Mouse (Mus musculus) thymus, adult 2 months (tissue): ENCODE results near the gene Prkca. TPM values are rescaled to one million over a fixed set of nuclear protein-coding genes. Genes with fewer than 3 reads are reported as not detected.

ENCODE experiments used
- DNase-seq: peaks from one replicate; pipeline ENCODE4 v3.0.0; 2021
- H3K27ac ChIP-seq: fragments of 200-500 bp; 2 replicates; pipeline ENCODE4 v1.5.1; 2012; ENCODE audit warnings: low read length, control low read depth; ENCODE audit not compliant: control insufficient read depth, insufficient read depth
- H3K27me3 ChIP-seq: fragments of 200-500 bp; 2 replicates; pipeline ENCODE4 v1.6.1; 2012; ENCODE audit warnings: mild to moderate bottlenecking, low read length, moderate library complexity, mixed read lengths; ENCODE audit not compliant: control insufficient read depth, insufficient read depth
- H3K36me3 ChIP-seq: fragments of 200-500 bp; 2 replicates; pipeline ENCODE4 v1.6.1; 2012; ENCODE audit warnings: mild to moderate bottlenecking, low read length, moderate library complexity; ENCODE audit not compliant: control insufficient read depth, insufficient read depth
- H3K4me1 ChIP-seq: fragments of 200-500 bp; replicated peaks from 2 replicates; pipeline ENCODE4 v1.6.1; 2012; ENCODE audit warnings: low read length; ENCODE audit not compliant: control insufficient read depth, insufficient read depth
- H3K4me3 ChIP-seq: fragments of 200-500 bp; 2 replicates; pipeline ENCODE4 v1.5.1; 2012; ENCODE audit warnings: mild to moderate bottlenecking, low read length, control low read depth, moderate library complexity; ENCODE audit not compliant: control insufficient read depth, insufficient read depth
- CTCF ChIP-seq: fragments of 200-500 bp; IDR thresholded peaks from 2 replicates; pipeline ENCODE4 v1.5.1; 2012; ENCODE audit warnings: mild to moderate bottlenecking, control low read depth, low read length, moderate library complexity, borderline replicate concordance; ENCODE audit not compliant: control insufficient read depth, poor library complexity, insufficient read depth; ENCODE audit errors: extremely low read depth
- POLR2A ChIP-seq: fragments of 200-500 bp; IDR thresholded peaks from 2 replicates; pipeline ENCODE4 v1.6.1; 2012; ENCODE audit warnings: mild to moderate bottlenecking, low read length, control low read depth, moderate library complexity; ENCODE audit not compliant: control insufficient read depth, poor library complexity, insufficient read depth; ENCODE audit errors: extremely low read depth
- WGBS: fragments of 180-500 bp; shearing (Covaris S2); methylation state at CpG from one replicate; pipeline ENCODE4 v1.1.7; 2018; 5-methylcytosine and 5-hydroxymethylcytosine counted together
- polyA plus RNA-seq: library from polyadenylated mRNA; depleted of rRNA; stranded (reverse); fragments of >200 nt; gene quantifications from 2 replicates; pipeline ENCODE4 v1.2.3, GENCODE M21; 2012

Prkca gene
- polyA plus RNA-seq, 1 experiment = 11.0 TPM

DNA sequence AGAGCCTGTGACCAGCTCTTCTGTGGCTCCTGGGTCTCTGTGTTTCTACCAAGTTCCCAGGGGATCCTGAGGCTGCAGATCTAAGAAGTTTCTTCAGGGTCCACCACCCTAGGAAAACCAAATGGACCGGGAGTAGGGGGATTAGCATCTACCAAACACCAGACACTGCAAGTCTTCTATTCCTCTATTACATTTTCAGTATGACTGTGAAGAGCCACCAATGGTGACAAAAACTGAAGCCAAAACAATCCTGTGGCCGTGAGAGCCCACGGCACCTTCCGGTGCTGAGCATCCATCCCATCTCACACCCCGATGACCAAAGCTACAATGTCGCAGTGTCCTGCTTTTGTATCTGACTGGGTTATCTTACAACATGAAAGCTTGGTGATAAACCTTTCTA, 172.5 kb downstream of the Prkca start:
- no peaks in the 10 kb centered on the region for H3K27me3 ChIP-seq
- WGBS = 97% methylated on average over 6 of the region's 6 CpGs
- TF ChIP-seq POLR2A = no peak
- TF ChIP-seq CTCF = no peak
- H3K4me3 ChIP-seq = no peak overlapping the region
- no peak for DNase-seq
- H3K4me1 ChIP-seq = no peaks in the 10 kb centered on the region
- no peaks in the 10 kb centered on the region for H3K36me3 ChIP-seq
- H3K27ac ChIP-seq = no peak overlapping the region

- Histone ChIP-seq H3K27me3 (no peaks in the 10 kb centered on the region), H3K4me1 (no peaks in the 10 kb centered on the region), H3K27ac (no peak overlapping the region), H3K4me3 (no peak overlapping the region), H3K36me3 (no peaks in the 10 kb centered on the region)
- WGBS = 99% methylated on average over 3 of the region's 3 CpGs
- TF ChIP-seq POLR2A = no peak
- no peak for TF ChIP-seq CTCF
- no peak for DNase-seq
These were observed 173.6 kb downstream of the Prkca start for GRCm38 (mm10) chr11:108170107-108170506.

- Histone ChIP-seq H3K27ac (no peak overlapping the region), H3K27me3 (no peaks in the 10 kb centered on the region), H3K4me3 (no peak overlapping the region), H3K36me3 (no peaks in the 10 kb centered on the region), H3K4me1 (no peaks in the 10 kb centered on the region)
- no peak for TF ChIP-seq POLR2A
- no peak for TF ChIP-seq CTCF
- 87% methylated on average over 9 of the region's 9 CpGs for WGBS
- DNase-seq = no peak
These were observed 178.0 kb downstream of the Prkca start for GRCm38 (mm10) chr11:108165725-108166124.

DNA sequence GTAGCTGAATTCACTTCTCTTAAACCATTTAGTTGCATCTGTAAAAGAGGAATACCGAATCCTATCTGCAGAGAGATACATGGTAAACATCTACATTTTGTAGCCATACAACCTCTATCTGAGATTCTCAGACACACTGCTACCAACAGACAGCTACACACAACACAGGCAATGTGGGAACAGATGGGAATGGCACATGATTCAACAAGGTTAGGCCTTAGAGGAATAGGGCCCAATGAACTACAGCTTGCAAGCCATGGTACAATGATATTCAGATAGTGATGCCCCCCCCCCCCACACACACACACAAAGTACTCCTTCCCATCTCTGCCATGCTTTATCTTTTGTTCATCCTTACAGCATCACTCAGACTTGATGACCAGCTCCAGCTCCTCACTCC, 181.1 kb downstream of the Prkca start:
- Histone ChIP-seq H3K36me3 (no peaks in the 10 kb centered on the region), H3K4me1 (no peaks in the 10 kb centered on the region), H3K4me3 (no peak overlapping the region)

GRCm38 (mm10) chr11:108162110-108162509, 181.6 kb downstream of the Prkca start:
- Histone ChIP-seq H3K36me3 (no peaks in the 10 kb centered on the region), H3K27ac (no peak overlapping the region), H3K4me1 (no peaks in the 10 kb centered on the region), H3K4me3 (no peak overlapping the region), H3K27me3 (no peaks in the 10 kb centered on the region)
- WGBS = 95% methylated on average over 4 of the region's 4 CpGs
- no peak for DNase-seq
- TF ChIP-seq CTCF = no peak
- no peak for TF ChIP-seq POLR2A

More for the DNA sequence above, 181.1 kb downstream of the Prkca start:
- DNase-seq = no peak
- Histone ChIP-seq H3K27me3 (no peaks in the 10 kb centered on the region), H3K27ac (no peak overlapping the region)
- 96% methylated on average over 1 of the region's 1 CpGs for WGBS
- no peak for TF ChIP-seq POLR2A
- no peak for TF ChIP-seq CTCF

DNA sequence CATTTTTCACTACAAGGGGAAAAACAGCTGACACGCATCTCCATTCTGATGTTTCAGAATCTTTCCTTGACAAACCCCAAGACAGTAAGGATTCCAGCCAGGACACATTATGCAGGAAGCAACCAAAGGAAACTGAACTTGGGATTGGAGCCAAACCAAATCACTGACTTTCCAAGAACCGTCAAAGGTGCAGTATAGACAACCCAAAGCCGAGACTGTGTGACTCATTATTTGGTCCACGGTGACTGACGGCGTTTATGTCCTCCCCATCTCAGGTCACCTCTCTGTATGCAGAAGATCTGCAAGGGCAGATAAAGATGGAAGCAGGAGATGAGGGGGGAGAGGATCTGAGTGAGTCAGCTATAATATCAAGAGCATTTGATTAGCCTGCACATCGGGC, 183.7 kb downstream of the Prkca start:
- WGBS = 93% methylated on average over 7 of the region's 7 CpGs
- no peak overlapping the region for H3K4me3 ChIP-seq
- DNase-seq = no peak
- TF ChIP-seq CTCF (no peak), POLR2A (no peak)
- no peaks in the 10 kb centered on the region for H3K27me3 ChIP-seq
- H3K36me3 ChIP-seq = no peaks in the 10 kb centered on the region
- H3K27ac ChIP-seq = no peak overlapping the region
- no peaks in the 10 kb centered on the region for H3K4me1 ChIP-seq

- DNase-seq = no peak
- Histone ChIP-seq H3K4me3 (no peak overlapping the region), H3K4me1 (no peaks in the 10 kb centered on the region), H3K27me3 (no peaks in the 10 kb centered on the region), H3K27ac (no peak overlapping the region), H3K36me3 (no peaks in the 10 kb centered on the region)
- TF ChIP-seq POLR2A (no peak), CTCF (no peak)
- 95% methylated on average over 3 of the region's 3 CpGs for WGBS
These were observed 185.7 kb downstream of the Prkca start for GRCm38 (mm10) chr11:108158046-108158445.
